Mouse (Mus musculus) forebrain, embryonic 16.5 days (tissue): Measurements from ENCODE around the gene 2310061I04Rik. TPM values are rescaled to one million over a fixed set of nuclear protein-coding genes. Genes with fewer than 3 reads are reported as not detected.

Experiments used
- ATAC-seq: fragments of 200-750 bp; cut with Nextera tagmentation; 2 replicates; pipeline ENCODE4 v1.8.0; 2017; ENCODE audit warnings: mild to moderate bottlenecking, moderate library complexity
- H3K27ac ChIP-seq: fragments of 300-500 bp; sonication (generic); 2 replicates; pipeline ENCODE4 v1.5.1; 2014; ENCODE audit warnings: low read length, control low read depth
- H3K27me3 ChIP-seq: fragments of 300-500 bp; sonication (generic); replicated peaks from 2 replicates; pipeline ENCODE4 v1.6.1; 2014; ENCODE audit warnings: low read length; ENCODE audit not compliant: control insufficient read depth, insufficient read depth
- H3K36me3 ChIP-seq: fragments of 300-500 bp; sonication (generic); 2 replicates; pipeline ENCODE4 v1.6.1; 2014; ENCODE audit not compliant: control insufficient read depth, insufficient read depth
- H3K4me1 ChIP-seq: fragments of 300-500 bp; sonication (generic); replicated peaks from 2 replicates; pipeline ENCODE4 v1.6.1; 2014; ENCODE audit warnings: low read length; ENCODE audit not compliant: control insufficient read depth, insufficient read depth
- H3K4me2 ChIP-seq: fragments of 300-500 bp; sonication (generic); 2 replicates; pipeline ENCODE4 v1.6.1; 2014; ENCODE audit warnings: mild to moderate bottlenecking, low read length, control low read depth
- H3K4me3 ChIP-seq: fragments of 300-500 bp; sonication (generic); replicated peaks from 2 replicates; pipeline ENCODE4 v1.5.1; 2014; ENCODE audit warnings: mild to moderate bottlenecking, low read length, control low read depth
- H3K9ac ChIP-seq: fragments of 300-500 bp; sonication (generic); replicated peaks from 2 replicates; pipeline ENCODE4 v1.6.1; 2014; ENCODE audit warnings: low read depth, low read length, control low read depth
- H3K9me3 ChIP-seq: fragments of 300-500 bp; sonication (generic); 2 replicates; pipeline ENCODE4 v1.6.1; 2016; ENCODE audit warnings: low read length; ENCODE audit not compliant: control insufficient read depth
- WGBS: fragments of 180-500 bp; shearing (Covaris S2); extraction: QIAGEN DNeasy Blood & Tissue Kit; methylation state at CpG from one replicate; pipeline ENCODE4 v1.1.7; 2014; 5-methylcytosine and 5-hydroxymethylcytosine counted together
- polyA plus RNA-seq: library from polyadenylated mRNA; unstranded; fragments of >200 nt; fragmentation: Nextera tagmentation; extraction: Ambion mirVana; gene quantifications from 2 replicates; pipeline ENCODE4 v1.2.1, GENCODE M21; 2015

2310061I04Rik gene
- polyA plus RNA-seq, 1 experiment from 2014 or later = 49.5 TPM

GRCm38 (mm10) chr17:35917463-35918251 is 20.4 kb upstream of the 2310061I04Rik start:
- Histone ChIP-seq H3K36me3 (no peaks in the 10 kb centered on the region), H3K4me3 (peak overlapping the region; percentile 75), H3K9me3 (no peaks in the 10 kb centered on the region), H3K27ac (peak overlapping the region; percentile 99), H3K9ac (peak overlapping the region; percentile 96), H3K4me1 (peaks cover 35% of the 10 kb centered on the region), H3K27me3 (no peaks in the 10 kb centered on the region), H3K4me2 (peak overlapping the region; percentile 91)
- ATAC-seq = peak; percentile 21
- WGBS = under 1% methylated on average over 13 of the region's 13 CpGs

- Histone ChIP-seq H3K4me3 (peak overlapping the region; percentile 75), H3K9ac (peak overlapping the region; percentile 96), H3K4me2 (peak overlapping the region; percentile 91), H3K27me3 (no peaks in the 10 kb centered on the region), H3K9me3 (no peaks in the 10 kb centered on the region), H3K27ac (peak overlapping the region; percentile 99), H3K4me1 (peaks cover 35% of the 10 kb centered on the region), H3K36me3 (no peaks in the 10 kb centered on the region)
- ATAC-seq = no peak
- WGBS = 0% methylated on average over 8 of the region's 8 CpGs
These were observed 19.9 kb upstream of the 2310061I04Rik start for GRCm38 (mm10) chr17:35917143-35917462.

GRCm38 (mm10) chr17:35916297-35917142 is 19.3 kb upstream of the 2310061I04Rik start, which contains the start of the genes Mrps18b and Ppp1r10:
Gene Mrps18b (minus strand): TSS chr17:35916389.
Gene Ppp1r10 (plus strand): TSS chr17:35916434.
- peak within 1 kb of the TSS; percentile 75 for H3K4me3 ChIP-seq
- WGBS = under 1% methylated on average over 83 of the region's 83 CpGs
- no peaks in the 10 kb centered on the region for H3K9me3 ChIP-seq
- peaks cover 32% of the 10 kb centered on the region for H3K4me1 ChIP-seq
- H3K9ac ChIP-seq = peak within 1 kb of the TSS; percentile 96
- peak; percentile 93 for ATAC-seq
- no peaks in the 10 kb centered on the region for H3K36me3 ChIP-seq
- H3K27me3 ChIP-seq = no peaks in the 10 kb centered on the region
- H3K4me2 ChIP-seq = peak within 1 kb of the TSS; percentile 91
- peak within 1 kb of the TSS; percentile 99 for H3K27ac ChIP-seq

DNA sequence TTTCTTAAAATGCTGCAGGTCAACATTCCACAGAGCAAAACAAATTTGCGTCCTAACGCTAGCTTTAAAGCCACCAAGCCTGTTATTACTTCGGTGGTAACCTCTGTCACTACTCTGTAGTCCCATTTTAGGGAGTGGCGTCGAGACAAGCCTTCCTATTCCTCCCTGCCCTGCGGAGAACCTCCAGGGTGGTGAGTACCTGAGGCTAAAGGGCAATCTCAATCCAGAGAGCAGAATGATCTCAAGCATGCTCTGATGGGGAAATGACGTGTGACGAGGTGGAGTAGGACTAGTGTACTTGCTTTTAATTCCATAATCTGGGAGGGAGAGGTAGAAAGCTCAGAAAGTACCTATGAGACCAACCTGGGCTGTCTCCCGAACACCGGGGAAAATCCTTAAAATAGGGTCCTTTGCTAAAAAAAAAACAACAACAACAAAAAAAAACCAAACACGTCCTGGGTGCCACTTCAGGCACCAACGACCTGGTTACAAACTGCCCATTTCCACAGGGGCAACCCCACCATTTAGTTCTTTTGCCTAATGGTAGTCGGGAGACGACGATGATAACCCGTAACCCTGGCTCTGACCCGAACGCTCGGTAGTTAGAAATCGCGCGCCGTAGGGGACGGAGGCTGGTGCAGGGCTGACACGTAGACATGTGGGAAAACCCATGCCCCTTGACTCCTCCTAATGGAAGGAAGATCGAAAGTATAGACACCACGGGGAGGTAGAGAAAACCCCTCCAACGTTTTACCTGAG is 18.5 kb upstream of the 2310061I04Rik start:
- 2% methylated on average over 28 of the region's 28 CpGs for WGBS
- H3K27me3 ChIP-seq = no peaks in the 10 kb centered on the region
- peak overlapping the region; percentile 75 for H3K4me3 ChIP-seq
- H3K4me2 ChIP-seq = peak overlapping the region; percentile 78
- no peaks in the 10 kb centered on the region for H3K36me3 ChIP-seq
- peak overlapping the region; percentile 99 for H3K27ac ChIP-seq
- no peaks in the 10 kb centered on the region for H3K9me3 ChIP-seq
- H3K4me1 ChIP-seq = peaks cover 24% of the 10 kb centered on the region
- no peak for ATAC-seq
- H3K9ac ChIP-seq = peak overlapping the region; percentile 51

DNA sequence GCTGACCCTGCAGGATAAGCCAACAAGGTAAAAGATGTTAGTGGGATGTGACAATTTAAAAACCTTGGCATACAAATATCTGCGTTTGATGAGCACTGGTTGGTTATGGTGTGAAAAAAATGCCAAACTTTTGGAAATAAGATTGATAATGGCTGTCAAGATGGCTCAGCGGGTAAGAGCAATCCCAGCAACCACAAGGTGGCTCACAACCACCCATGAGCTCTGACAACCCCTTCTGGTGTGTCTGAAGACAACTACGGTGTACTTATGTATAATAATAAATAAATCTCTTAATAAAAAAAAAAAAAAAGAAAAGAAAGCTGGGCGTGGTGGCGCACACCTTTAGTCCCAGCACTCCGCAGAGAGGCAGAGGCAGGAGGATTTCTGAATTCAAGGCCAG is 17.7 kb upstream of the 2310061I04Rik start:
- H3K4me2 ChIP-seq = no peak overlapping the region
- WGBS = 88% methylated on average over 6 of the region's 6 CpGs
- no peak overlapping the region for H3K27ac ChIP-seq
- H3K9me3 ChIP-seq = no peaks in the 10 kb centered on the region
- no peaks in the 10 kb centered on the region for H3K36me3 ChIP-seq
- ATAC-seq = no peak
- H3K9ac ChIP-seq = no peak overlapping the region
- H3K27me3 ChIP-seq = no peaks in the 10 kb centered on the region
- H3K4me3 ChIP-seq = no peak overlapping the region
- peaks cover 19% of the 10 kb centered on the region for H3K4me1 ChIP-seq

DNA sequence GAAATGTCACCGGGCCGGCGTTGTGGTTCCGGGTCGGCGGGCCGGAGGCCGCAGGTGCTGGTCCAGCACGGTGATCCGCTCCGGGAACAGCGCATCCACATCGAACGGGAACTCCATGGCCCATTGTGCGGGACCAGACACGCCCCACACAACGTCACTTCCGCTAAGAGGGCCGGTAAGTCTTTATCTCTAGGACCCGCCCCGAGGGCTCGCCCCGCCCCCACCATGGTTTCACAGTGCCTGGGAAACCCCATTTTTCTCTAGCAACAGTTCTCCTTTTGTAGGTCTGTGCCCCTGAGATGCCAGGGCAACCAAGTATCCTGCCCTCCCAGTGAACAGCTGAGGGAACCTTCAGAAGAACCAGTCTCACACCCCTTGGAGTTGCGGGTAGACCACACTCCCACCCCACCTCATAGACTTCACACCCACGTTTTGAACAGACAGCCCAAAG is 12.7 kb upstream of the 2310061I04Rik start, which contains the start of gene Atat1:
TSS of gene Atat1 (minus strand) at position 157 of the 451 bp plus-strand sequence.
- peaks cover 18% of the 10 kb centered on the region for H3K4me1 ChIP-seq
- peak within 1 kb of the TSS; percentile 92 for H3K27ac ChIP-seq
- H3K9me3 ChIP-seq = no peaks in the 10 kb centered on the region
- H3K36me3 ChIP-seq = peaks cover 3% of the 10 kb centered on the region
- H3K9ac ChIP-seq = peak within 1 kb of the TSS; percentile 90
- H3K27me3 ChIP-seq = no peaks in the 10 kb centered on the region
- H3K4me2 ChIP-seq = peak within 1 kb of the TSS; percentile 77
- ATAC-seq = peak; percentile 92
- peak within 1 kb of the TSS; percentile 57 for H3K4me3 ChIP-seq
- WGBS = 3% methylated on average over 25 of the region's 25 CpGs

DNA sequence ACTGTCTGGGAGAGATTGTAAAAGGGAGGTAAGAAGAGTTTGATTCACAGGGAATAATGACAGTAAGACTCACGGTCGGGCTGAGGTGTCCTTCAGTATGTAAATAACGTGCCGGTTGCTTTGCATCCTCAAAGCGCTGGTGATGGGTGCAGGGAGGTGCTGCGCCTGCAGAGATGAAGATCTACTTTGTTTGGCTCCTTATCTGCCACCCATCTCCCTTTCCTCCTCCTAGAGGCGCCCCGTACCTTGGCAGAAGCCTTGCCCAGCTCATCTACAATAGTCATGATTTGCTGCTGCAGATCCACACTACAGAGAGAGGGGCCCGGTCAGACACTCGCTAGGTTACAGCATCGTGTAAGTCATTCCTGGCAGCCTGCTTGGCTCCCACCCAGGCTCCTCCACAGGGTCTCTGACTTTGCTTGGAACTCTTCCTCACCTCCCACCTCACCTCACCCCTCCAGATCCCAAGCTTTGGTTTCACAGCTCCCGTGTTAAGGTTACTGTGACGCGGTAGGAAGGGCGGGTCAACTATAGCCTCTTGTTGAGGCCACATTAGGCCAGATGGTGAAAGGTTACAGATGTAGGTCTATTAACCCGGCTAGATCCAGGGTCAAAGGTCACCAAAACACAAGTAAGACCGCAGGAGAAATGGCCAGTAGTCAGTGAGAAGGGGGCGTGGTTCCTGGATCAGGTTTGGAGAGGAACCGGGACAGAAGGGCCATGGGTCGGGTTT is 12.1 kb upstream of the 2310061I04Rik start:
- ATAC-seq = peak; percentile 32
- Histone ChIP-seq H3K36me3 (peaks cover 3% of the 10 kb centered on the region), H3K4me1 (peaks cover 18% of the 10 kb centered on the region), H3K4me3 (peak overlapping the region; percentile 57), H3K9me3 (no peaks in the 10 kb centered on the region), H3K9ac (peak overlapping the region; percentile 90), H3K27me3 (no peaks in the 10 kb centered on the region), H3K27ac (peak overlapping the region; percentile 92), H3K4me2 (peak overlapping the region; percentile 77)
- WGBS = 23% methylated on average over 20 of the region's 20 CpGs

DNA sequence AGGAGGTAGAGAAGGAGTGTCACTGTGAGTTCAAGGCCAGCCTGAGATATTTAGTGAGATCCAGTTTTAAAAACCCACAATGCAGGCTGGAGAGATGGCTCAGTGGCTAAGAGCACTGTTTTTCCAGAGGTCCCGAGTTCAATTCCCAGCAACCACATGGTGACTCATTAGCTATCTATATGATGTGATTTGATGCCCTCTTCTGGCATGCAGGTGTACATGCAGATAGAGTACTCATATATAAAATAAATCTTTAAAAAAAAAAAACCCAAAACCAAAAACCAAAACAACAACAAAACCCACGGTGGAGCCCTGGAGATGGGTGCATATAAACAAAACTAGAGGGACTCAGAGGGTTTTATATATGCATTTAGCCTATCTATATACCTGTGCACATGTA is 10.4 kb upstream of the 2310061I04Rik start:
- Histone ChIP-seq H3K9me3 (no peaks in the 10 kb centered on the region), H3K27me3 (no peaks in the 10 kb centered on the region), H3K4me2 (no peak overlapping the region), H3K27ac (no peak overlapping the region), H3K36me3 (peaks cover 12% of the 10 kb centered on the region), H3K4me1 (peaks cover 18% of the 10 kb centered on the region), H3K9ac (no peak overlapping the region), H3K4me3 (no peak overlapping the region)
- no peak for ATAC-seq
- WGBS = 76% methylated on average over 2 of the region's 2 CpGs
